Mouse (Mus musculus): Measurements from ENCODE around the gene Pck1. TPM values are rescaled to one million over a fixed set of nuclear protein-coding genes. Genes with fewer than 3 reads are reported as not detected.

The Pck1 gene
- total RNA-seq, 1 experiment from 2014 or later = 1,355 TPM

DNA sequence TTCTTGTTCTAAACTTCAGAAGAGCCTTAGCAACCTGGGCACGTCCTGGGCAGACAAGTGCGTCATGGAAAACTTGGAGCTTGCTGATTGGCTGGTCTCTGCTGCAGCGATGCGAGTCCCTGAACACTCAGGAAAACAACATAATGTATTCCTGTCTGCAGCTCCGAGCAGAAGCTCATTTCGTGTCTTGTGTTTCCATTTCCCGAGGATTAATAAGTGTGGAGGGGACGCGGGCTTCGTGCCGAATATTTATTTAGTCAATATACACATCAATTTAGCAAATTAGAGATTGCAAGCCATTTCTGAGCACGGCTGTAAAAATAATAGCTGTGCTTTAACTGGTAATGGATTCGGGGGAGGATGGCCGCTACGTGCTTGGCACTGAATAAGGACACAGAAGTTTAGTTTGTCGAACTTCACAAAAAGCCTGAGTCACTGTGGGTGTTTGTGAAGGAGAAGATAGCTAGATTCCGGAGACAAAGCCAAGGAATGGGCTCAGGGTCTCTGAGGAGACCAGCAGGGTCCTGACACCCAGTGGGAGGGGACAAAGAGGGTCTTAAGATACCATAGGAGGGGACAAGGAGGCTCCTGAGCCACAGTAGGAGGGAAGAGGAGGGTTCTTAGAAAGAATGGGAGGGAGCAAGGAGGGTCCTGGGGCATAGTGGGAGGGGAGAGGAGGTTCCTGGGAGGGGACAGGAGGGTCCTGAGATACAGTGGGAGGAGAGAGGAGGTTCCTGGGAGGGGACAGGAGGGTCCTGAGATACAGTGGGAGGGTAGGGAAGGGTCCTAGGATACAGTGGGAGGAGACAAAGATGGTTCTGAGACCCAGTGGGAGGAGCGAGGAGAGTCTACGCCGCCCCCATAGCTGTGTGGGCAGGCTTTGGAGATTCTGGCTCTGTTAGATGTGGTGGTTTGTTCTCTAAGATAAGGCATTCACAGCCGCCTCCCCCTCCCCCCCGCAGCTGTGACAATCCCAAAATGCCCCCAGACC lies 21.0 kb downstream of the Pck1 start:
- DNase-seq = peak; percentile 78

DNA sequence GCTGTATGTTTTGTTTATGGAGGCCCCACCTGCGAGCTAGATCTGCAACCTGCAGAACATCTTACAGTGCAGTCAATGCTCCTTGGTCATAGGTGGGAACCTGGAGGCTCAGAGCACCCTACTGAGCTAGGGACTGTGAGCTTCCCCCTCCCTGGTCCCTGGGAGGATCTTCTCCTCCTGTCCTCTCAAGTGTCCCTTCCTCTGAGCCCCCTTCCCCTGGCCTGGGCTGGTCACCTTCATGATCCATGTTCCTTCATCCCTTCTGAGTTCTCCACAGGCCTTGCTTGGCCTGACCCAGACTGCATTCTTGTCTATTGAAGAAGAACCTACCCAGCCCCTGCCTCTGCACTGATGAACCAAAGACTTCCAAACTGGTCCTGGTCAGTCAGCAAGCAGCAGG lies 21.7 kb downstream of the Pck1 start:
- DNase-seq = no peak

DNA sequence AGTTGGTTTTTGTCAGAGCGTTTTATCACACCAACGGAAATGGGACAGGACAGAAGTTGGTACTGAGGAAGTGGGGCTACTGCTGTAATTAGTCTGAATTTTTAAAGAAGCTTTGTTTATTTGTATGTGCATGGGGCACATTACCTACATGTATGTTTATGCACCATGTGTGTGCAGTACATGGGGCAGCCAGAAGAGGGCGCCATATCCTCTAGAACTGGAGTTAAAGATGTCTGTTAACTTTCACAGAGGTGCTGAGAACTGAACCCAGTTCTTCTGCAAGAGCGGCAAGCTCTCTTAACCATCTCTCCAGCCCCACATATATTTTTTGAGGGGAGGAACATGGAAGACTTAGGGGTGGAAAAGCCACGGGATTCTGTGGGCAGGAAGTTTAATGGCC lies 22.9 kb downstream of the Pck1 start:
- DNase-seq = no peak

DNA sequence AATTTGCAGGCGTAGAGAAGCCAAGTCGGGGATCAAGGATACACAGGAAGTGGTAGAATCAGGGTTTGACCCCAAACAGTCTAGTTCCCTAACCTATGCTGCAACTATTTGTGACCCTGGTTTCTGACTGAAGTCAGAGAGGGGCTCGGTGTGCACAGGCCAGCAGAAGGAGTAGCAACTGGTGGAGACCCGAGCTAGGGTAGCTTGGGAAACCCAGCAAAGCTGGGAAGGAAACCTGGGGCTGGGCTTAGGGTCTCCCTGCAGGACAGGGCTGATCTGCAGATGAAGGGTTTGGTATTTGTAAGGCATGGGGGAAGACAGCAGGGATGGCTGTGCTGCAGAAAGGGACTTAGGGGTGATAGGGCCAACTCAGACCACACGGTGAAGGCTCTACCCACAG lies 24.6 kb downstream of the Pck1 start:
- no peak for DNase-seq

DNA sequence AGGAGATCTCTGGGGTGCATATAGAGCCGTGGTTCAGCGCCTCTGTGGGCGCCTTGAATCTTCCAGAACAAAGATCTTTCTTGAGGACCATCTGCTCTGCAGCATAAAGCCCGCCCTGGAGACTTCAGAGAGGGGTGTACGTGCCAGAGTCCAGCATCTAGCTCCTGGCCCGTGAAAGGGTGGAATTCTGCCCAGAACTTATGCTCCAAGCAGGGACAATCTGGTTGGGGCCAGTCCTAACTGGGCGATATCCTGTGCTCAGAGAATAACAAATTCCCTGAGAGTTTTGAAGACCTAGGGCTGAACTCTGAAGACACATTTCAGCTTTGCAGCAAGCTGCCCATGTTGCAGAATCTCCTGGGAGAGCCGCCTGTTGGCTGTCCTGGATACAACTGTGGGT lies 25.1 kb downstream of the Pck1 start:
- no peak for DNase-seq

DNA sequence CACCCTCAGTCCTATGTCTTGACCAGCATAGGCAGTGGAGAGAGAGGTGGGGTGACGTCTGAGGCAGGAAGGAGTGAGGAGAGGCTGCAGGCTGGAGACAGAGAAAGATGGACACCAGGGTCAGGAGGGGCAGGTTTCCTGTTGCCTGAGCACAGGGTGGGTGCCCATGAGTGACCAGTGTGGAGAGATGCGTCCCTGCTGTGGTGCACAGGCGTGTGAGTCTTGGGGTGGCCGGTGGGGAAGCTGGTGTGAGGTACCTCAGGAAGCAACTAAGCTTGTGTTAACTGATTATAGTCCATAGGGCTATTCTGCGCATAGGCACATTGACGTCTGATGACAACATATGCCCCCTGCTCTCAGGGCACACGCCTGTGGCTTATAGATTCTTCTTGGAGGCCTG lies 26.2 kb downstream of the Pck1 start:
- no peak for DNase-seq

DNA sequence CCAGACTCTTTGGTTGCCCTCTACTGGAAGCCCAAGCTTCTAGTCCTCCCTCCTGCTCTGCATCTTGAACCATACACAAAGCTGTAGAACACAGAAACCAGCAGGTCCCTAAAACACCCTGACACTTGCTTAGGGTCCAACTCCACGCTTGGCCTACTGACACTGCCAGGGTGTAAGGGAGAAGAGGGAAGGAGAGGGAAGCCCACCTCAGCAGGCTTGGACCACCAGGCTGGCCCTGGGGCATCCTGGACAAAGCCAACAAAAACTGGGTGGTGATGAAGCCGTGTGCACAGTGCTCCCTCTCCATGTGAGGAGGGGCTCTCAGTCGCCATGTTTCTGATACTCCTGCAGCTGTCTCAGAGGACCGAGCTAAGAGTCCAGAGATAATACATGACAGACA lies 27.2 kb downstream of the Pck1 start:
- no peak for DNase-seq

DNA sequence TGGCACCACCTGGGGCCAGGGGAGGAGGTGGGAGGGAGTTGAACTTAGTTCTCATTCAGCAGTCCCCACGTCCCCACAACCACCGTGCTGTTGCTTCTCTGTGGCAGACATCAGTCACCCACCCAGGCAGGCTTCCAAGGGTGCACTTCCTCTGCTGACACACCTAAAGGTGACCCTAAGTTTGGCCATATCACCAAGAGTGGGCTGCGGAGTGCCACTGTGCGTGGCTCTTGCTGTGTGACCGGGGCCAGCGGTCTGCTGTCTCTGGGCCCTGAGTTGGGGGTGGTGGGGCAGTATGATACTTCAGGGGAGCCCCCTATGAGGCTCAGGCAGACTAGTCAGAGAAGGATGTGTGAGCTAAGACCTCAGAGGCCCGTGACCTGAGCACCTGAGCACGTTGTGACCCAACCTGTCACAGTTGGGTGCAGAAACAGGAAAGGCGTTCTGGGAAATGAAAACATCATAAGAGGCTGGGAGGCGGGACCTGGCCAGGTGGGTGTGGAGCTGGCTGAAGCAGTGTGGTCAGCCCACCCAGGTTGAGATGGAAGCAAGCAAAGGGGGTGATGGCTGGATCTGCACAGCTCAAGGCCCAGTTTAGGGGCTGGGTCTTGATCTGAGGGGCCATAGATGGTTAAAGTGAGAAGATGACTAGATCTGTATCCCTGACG lies 28.0 kb downstream of the Pck1 start:
- DNase-seq = no peak

DNA sequence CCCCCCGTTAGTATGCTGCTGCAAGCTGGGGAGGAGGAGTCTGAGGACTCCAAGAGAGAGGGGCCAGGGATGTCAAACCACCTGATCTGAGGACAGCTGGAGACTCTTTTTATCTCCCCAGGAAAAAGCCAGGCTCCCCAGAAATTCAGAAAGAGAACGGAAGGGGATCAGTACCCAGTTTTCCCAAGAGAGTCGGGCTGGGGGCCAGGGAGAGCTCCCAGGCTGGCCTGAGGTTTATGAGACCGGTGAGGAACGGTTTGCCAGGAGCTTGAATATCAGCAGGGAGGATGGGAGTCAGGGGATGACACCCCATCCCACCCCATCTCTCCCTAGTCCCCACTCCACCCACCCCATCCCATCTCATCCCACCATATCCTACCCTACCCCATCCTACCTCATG lies 28.6 kb downstream of the Pck1 start:
- DNase-seq = no peak

DNA sequence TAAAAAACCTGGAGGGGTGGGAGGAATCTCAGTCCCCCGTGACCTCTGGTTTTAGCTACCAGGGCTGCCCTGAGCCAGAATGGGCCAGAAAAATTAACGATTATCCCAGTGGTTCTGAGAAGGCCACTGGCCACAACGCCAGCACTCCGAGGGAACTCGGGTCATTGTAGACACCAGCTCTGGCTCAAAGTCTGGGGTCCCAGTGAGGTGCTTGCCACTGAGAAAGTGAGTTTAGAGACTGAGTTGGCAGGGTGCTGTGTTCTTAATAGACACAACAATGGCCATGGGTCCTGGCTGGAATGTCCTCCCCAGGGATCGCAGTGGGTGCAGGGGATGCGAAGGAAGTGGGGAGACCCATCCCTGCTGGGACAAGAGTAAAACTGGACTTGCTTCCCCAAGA lies 29.1 kb downstream of the Pck1 start:
- no peak for DNase-seq

DNA sequence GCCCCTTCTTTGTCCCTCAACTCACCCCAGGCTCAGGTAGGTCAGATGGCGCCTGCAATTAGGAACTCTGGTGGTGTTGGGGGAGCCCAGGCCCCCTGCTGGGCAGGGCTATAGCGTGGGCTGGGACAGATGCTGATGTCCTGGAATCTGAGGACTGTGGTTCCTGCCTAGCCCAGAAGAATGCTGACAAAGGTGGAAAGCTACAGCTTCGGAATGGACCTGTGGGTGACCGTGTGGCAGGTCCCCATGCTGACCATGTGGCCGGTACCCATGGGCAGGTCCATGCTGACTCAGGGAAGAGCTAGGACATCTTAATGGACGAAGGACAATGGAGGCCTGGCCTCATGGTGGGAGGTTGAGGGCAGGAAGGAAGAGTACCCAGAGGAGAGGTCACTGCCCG lies 29.9 kb downstream of the Pck1 start:
- no peak for DNase-seq

DNA sequence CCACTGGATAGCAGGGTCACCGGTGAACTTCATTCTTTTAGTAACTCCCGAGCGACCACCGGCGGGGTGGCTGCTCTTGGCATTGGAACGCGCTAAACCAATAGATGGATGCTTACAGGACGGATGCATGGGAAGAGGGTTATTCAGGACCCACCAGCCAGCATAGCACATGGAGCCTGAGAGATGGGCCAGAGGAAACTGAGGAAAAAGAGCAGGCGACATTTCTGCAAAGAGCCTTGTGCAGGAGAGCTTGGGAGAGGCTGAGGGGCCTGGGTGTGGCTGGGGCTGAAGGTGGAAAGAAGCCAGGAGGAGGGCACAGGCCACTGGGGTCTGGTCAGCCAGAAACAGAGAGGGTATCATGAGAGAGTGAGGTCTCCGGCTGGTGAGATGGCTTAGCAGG lies 30.5 kb downstream of the Pck1 start:
- no peak for DNase-seq

DNA sequence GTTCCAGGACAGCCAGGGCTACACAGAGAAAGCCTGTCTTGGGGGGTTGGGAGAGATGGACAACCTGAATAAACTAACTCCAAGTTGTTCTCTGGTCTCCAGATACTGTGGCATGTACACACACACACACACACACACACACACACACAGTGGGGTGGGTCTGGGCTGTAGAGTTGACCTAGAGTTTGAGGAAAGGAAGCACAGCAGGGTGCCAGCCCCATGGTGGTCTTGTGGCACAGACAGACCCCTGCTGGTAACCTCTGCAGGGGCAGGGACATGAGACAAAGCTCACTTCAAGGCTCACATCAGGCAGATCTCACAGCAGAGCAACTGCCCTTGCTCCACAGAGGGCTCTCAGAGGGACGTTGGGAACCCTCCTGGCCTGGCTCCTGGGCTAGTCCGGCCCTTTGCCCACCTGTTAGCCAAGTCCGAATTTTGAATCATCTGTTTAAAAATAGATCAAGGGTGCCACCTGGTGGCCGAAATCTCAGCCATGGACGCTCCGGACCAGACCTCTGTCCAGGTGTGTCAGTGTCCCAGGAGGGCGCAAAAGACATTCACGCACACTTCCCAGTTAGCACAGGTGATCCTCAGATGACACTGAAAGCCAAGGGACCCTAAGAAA lies 31.1 kb downstream of the Pck1 start:
- DNase-seq = peak; percentile 78

DNA sequence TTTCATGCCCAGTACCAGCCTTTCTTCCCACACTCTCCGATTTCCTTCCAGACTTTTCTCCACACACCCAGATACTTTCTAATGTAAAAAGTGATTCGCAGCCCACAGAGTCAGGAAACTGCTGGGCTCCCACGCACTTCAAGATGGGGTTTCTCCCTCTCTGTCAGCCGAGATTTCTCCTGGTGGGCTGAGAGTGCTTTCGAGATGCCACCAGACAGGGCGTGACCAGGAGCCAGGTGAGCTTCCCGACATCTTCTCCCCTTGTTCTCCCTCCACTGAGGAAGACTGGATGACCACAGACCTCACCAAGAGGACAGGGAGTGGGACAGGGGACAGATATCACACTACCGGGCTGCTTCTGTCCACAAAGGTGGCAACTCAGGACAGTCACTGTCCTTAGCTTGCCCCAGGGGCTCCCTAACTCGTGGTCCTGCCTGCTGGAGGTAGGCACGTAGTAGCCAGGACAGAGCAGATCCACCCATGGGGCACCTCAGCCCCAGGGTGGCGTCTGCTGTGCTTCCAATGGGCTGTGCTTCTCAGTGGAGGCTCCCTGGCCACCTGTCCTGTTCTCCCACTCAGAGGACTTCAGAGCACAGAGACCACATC lies 31.7 kb downstream of the Pck1 start:
- DNase-seq = no peak

DNA sequence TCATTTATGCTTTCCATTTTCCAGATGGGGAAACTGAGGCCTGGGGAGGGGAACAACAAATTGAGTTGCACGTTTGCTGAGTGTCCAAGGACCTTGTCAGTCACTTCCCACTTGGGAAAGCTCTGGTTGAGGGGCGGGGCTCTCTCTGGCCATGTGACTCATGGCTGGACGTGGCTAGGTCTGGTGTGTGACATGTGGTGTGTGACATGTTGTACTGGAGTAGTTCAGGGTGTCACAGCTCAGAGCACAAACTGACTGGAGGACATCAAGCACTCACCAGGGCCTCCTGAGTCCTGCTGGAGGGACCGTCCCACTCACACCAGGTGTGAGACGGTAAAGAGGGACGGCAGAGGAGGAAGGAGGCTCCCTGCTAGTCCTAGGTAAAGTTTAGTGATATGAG lies 32.4 kb downstream of the Pck1 start:
- DNase-seq = no peak

DNA sequence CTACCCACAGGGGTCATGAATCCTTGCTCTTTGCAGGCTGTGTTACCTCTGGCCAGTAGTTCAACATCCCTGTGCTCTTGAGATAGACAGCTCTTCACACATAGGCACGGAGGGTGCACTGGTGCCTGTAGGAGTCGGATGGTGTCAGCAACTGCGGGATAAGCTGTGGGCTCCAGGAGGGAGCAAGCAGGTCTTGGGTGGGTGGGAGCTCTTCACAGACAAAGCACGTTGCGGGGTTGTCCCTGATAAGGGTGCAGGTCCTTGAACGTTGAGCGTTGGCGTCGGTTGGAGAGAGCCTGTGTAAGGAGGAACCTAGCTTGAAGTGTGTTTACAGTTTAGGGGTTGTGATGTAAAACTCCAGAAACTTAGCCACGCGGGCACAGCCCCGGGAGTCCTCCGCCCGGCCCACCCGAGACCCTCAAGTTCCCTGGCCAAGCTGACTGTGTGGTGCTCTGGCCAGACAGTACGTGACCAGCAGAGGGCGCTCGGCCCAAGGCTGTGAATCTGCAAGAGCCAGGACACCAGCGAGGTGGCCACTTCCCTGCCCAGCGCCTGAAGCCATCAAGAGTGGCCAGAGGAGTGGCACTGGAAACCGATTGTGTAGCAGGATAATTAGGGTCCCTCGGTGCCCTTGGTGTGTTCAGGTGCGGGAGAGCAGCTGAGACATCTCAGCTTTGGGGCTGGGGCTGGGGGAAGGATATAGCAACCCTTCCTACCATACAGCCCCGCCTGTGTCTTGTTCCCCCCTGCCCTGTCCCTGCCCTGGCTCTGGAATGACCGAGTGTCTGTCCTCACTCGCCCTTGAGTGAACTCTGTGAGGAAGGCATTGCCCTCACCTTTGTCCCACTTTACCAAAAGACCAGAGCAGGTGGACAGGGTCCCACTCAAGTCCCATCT lies 33.4 kb downstream of the Pck1 start:
- peak; percentile 92 for DNase-seq

DNA sequence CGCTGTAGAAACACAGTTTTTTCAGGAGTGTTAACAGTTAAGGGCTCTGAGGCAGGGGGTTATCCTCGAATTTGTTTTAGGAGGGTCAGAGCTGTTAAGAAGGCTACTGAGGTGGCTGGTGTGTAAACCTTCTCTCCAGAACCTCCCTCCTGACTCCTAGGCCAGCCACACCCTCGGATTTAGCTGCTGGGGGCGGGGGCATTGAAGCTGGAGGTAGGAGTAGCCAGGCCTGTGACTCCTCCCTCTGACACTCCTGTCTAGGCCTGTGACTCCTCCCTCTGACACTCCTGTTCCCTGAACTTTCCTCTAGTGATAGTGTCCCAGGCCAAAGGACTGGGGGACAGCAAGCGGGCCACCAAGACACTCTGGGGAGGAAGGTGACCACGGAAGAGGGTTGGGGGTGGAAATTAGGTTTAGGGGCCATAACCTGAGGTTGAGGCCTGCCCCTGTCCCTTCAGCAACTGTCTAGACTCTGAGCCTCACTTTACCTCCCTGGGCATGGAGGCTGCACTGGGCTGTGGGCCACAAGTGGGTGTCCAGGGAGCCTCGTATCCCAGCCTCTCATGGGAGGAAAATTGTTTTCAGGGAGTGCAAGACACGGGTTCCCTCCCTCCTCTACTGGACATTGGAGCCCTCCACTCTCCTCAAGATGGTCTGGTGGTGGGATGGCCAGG lies 34.5 kb downstream of the Pck1 start:
- DNase-seq = peak; percentile 48

DNA sequence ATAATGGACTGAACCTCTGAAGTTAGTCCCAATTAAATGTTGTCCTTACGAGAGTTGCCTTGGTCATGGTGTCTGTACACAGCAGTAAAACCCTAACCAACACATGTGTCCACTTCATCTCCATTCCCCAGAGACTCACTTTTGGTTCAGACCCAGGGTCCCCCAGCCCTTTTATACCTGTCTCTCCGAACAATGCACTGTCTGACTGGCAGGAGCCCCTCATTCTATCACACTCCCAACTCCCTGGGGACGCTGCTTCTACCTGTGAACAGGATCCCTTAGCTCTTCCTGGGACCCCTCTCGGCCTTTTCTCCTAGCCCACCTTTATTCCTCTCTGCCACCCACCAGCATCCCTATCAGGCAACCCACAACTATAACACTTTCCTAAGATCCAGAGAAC lies 41.9 kb downstream of the Pck1 start:
- no peak for DNase-seq

DNA sequence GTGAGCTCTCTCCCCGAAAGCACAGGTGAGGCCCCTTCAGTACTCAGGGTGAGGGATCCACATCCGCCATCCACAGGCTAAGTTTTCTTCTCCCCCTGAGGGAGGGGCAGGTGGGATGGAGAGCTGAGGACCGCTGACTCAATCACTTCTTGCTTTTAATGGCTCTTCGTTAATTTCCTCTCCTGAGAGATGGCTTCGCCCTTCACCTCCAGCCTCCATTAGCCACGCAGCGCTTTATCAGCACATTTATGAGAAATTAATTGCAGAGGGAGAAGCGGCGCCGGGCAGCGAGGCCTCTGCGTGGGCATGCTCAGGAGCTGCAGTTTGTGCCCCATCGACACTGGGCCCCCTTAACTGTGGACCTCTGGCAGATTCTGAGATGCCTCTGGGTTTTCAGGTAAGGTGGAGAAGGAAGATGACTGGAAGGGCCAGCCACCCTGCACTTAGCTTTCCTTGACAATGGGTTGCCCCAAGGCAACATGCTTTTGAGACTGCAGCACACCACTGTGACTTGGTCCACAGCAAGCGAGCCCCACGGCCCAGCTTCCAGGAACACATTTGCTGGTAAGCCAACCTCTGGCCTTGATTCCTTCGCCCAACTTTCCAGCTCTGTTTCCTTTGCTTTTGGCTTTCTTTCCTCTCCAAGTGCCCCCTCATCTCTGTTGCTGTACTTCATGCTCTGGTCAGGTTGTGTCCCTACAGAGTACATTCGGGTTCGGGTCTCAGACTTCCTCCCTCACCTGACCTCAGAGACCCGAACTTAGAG lies 50.3 kb downstream of the Pck1 start:
- DNase-seq = no peak

DNA sequence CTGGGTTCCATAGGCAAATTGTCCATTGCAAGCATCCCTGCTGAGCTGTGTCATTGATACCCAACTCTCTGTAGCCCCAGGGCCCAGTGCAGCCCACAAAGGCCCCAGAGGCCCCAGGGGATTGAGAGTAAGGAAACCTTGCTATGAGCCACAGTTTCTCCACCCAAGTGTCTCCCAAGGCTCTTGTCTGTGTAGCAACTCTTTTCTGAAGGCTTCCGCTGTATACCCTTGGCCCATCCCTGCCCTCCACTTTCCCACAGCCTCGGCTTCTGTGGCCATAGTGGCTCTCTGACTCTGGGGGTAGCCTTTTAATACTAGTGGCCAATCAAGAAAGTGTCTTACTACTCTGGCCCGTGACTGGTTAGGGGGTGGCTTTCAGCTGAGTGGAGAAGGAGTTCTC lies 50.9 kb downstream of the Pck1 start:
- DNase-seq = no peak

All from adrenal gland, postnatal 14 days (tissue).